10 mouse cellular contexts compared by ENCODE assay signal in the genomic region with DNA sequence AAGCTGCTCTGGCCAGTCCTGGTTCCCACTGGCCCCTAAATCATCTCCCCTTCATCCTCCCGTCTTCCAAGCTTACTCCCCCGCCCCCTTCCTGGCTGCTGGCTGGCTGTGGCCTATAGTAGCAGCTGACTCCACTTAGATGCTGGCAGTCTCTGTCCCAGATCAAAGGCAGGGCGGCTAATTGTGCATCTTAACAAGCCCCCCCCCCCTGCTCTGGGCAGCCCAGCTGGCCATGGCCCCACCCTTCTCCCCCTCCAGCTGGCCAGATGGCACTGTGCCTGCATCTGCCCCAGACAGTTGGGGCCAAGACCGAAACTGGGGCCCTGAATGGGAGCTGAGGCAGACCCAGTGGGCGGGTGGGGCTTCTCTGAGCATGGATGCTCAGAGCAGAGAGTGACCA. TPM values are rescaled to one million over a fixed set of nuclear protein-coding genes. Genes with fewer than 3 reads are reported as not detected.
DNase-seq lines count a peak whose midpoint lies in the region; ATAC-seq and TF ChIP-seq lines count a peak whose summit lies in the region.
"Had no signal": no experiment of that assay in that cellular context is flagged by ENCODE, and none has a peak within 500 bp of the region (broad histone marks: within the 10 kb centered on the region; RNA-seq: fewer than 3 reads in every experiment).

No protein-coding gene starts in this region.

- H3K27ac ChIP-seq in kidney, postnatal 0 days: no peak overlapping the region
- no peak overlapping the region for H3K27ac ChIP-seq in hindbrain, embryonic 15.5 days (replicated peaks)

- TF ChIP-seq CTCF in kidney, postnatal 0 days (IDR thresholded peaks at IDR 0.05; ENCODE audit: low read depth): no peak

- H3K4me1 ChIP-seq in kidney, postnatal 0 days (replicated peaks; ENCODE audit: insufficient read depth, low read length): peaks cover 17% of the 10 kb centered on the region; the same call in 1 of the 2 replicates
- H3K4me1 ChIP-seq in hindbrain, embryonic 15.5 days (replicated peaks): peaks cover 27% of the 10 kb centered on the region

- no peak overlapping the region for H3K9ac ChIP-seq in kidney, postnatal 0 days (ENCODE audit: low read depth, low read length)
- H3K9ac ChIP-seq in hindbrain, embryonic 15.5 days: no peak overlapping the region

- H3K4me2 ChIP-seq in kidney, postnatal 0 days (ENCODE audit: low read length): no peak overlapping the region
- H3K4me2 ChIP-seq in hindbrain, embryonic 15.5 days: no peak overlapping the region

- peak; percentile 27; the same call in 1 of the 2 replicates for ATAC-seq in kidney, postnatal 0 days (replicated peaks; ENCODE audit: low FRiP score, low read depth)
- peak; percentile 79 for ATAC-seq in hindbrain, embryonic 15.5 days (ENCODE audit: low FRiP score, low read depth)
- no peak for ATAC-seq in frontal cortex, adult (ENCODE audit: low TSS enrichment)

- no peak overlapping the region for H3K4me3 ChIP-seq in kidney, postnatal 0 days (replicated peaks; ENCODE audit: low read depth, low read length)
- no peak overlapping the region for H3K4me3 ChIP-seq in hindbrain, embryonic 15.5 days

- peaks cover 71% of the 10 kb centered on the region for H3K27me3 ChIP-seq in kidney, postnatal 0 days (ENCODE audit: insufficient read depth, low read length)
- H3K27me3 ChIP-seq in hindbrain, embryonic 15.5 days: peaks cover 77% of the 10 kb centered on the region

- H3K9me3 ChIP-seq in kidney, postnatal 0 days (replicated peaks; ENCODE audit: low read length): no peaks in the 10 kb centered on the region
- H3K9me3 ChIP-seq in hindbrain, embryonic 15.5 days: no peaks in the 10 kb centered on the region

- no peaks in the 10 kb centered on the region for H3K36me3 ChIP-seq in kidney, postnatal 0 days (ENCODE audit: insufficient read depth, low read length)
- no peaks in the 10 kb centered on the region for H3K36me3 ChIP-seq in hindbrain, embryonic 15.5 days

- peak; percentile 84 for DNase-seq in kidney, postnatal 0 days (ENCODE audit: low spot score)
- no peak for DNase-seq in kidney, adult 18-20 months
- peak; percentile 83 for DNase-seq in embryo, embryonic 11 days
- peak; percentile 65 for DNase-seq in neural tube, embryonic 10.5 days (ENCODE audit: extremely low spot score, low spot score)
- DNase-seq in ovary, adult 18-20 months (ENCODE audit: low spot score): no peak
- no peak for DNase-seq in urinary bladder, adult 18-20 months (ENCODE audit: low spot score in 2 of 2)
- DNase-seq: cerebellum, adult 9-11 months had no signal

- WGBS in kidney, postnatal 0 days: 16% methylated on average over 5 of the region's 5 CpGs
- 11% methylated on average over 5 of the region's 5 CpGs for WGBS in hindbrain, embryonic 15.5 days

RNA-seq across cellular contexts. Expression of a gene that starts 6.1 kb away (rescaled TPM):
- polyA plus RNA-seq in kidney, postnatal 0 days (2015; fragmentation: Nextera tagmentation; extraction: Ambion mirVana): 0.91 and 1.0 TPM in 2 replicates
- 0.57 and 0.69 TPM in 2 replicates for polyA plus RNA-seq in hindbrain, embryonic 15.5 days (2015; fragmentation: Nextera tagmentation; extraction: Ambion mirVana)
- polyA plus RNA-seq: heart, postnatal 0 days had no signal

RNA-seq across cellular contexts. Expression of a gene that starts 25.8 kb away (rescaled TPM):
- polyA plus RNA-seq in kidney, postnatal 0 days (2015; fragmentation: Nextera tagmentation; extraction: Ambion mirVana): 1.9 and 2.2 TPM in 2 replicates
- polyA plus RNA-seq in hindbrain, embryonic 15.5 days (2015; fragmentation: Nextera tagmentation; extraction: Ambion mirVana): 4.7 and 7.0 TPM in 2 replicates

RNA-seq across cellular contexts. Expression of a gene that starts 48.4 kb away (rescaled TPM):
- polyA plus RNA-seq in kidney, postnatal 0 days (2015; fragmentation: Nextera tagmentation; extraction: Ambion mirVana): 0.07 and 0.27 TPM in 2 replicates
- polyA plus RNA-seq in hindbrain, embryonic 15.5 days (2015; fragmentation: Nextera tagmentation; extraction: Ambion mirVana): not detected in 2 replicates

RNA-seq across cellular contexts. Expression of a gene that starts 57.3 kb away (rescaled TPM):
- not detected in 2 replicates for polyA plus RNA-seq in kidney, postnatal 0 days (2015; fragmentation: Nextera tagmentation; extraction: Ambion mirVana)
- 11.1 and 12.4 TPM in 2 replicates for polyA plus RNA-seq in hindbrain, embryonic 15.5 days (2015; fragmentation: Nextera tagmentation; extraction: Ambion mirVana)
- polyA plus RNA-seq: heart, postnatal 0 days had no signal

Comparison
In these comparisons a context has a peak if more than half of its experiments do, and no peak if none do; other contexts are left out.
1. DNase-seq: peak in kidney, postnatal 0 days (single experiment), embryo, embryonic 11 days (single experiment) and neural tube, embryonic 10.5 days (single experiment); none in kidney, adult 18-20 months (single experiment), ovary, adult 18-20 months (single experiment) and urinary bladder, adult 18-20 months (0 of 2).